Mouse (Mus musculus): Measurements from ENCODE around the gene Fam222a. TPM values are rescaled to one million over a fixed set of nuclear protein-coding genes. Genes with fewer than 3 reads are reported as not detected.

Gene Fam222a
- 7.1 and 8.1 TPM in 2 replicates for polyA plus RNA-seq (2015; fragmentation: Nextera tagmentation; extraction: Ambion mirVana)

DNA sequence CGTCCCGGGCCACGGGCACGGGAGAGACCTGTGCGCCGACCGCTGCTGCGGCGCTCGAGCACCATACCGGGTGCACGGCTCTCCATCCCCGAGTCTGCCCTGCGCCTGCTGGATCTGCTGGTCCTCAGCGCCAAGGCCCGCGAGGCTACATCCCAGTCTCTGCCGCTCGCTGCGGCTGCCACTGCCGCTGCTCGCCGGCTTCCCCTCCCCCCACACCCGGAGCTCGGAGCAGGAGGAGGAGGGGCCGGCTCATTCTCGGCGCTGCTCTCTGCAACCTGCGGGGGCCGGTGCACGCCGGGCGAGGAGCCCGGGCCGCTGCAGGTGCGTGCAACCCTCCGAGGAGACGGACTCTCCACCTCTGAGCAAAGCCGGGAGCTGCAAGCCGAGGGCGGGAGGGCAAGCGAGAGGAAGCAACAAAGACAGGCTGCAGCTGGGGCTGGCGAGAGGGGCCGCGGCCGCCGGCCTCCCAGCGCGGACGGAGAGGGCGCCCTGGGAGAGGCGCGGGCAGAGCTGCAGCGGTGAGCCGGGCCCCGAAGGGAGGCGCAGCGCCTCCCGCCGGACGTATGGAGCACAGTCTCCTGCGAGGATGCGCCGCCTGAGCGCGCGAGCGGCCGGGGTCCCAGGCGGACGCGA, at the start of gene Fam222a:
Gene Fam222a (plus strand): TSS at position 452 of the 633 bp plus-strand sequence.
- under 1% methylated on average over 65 of the region's 72 CpGs for WGBS
- no peaks in the 10 kb centered on the region for H3K36me3 ChIP-seq (replicated peaks)
- H3K27ac ChIP-seq = peak within 1 kb of the TSS; percentile 93
- H3K9me3 ChIP-seq = no peaks in the 10 kb centered on the region
- no peaks in the 10 kb centered on the region for H3K27me3 ChIP-seq (replicated peaks)
- H3K4me1 ChIP-seq = peaks cover 46% of the 10 kb centered on the region
- peak within 1 kb of the TSS; percentile 72 for H3K4me3 ChIP-seq
- H3K9ac ChIP-seq = peak within 1 kb of the TSS; percentile 62
- H3K4me2 ChIP-seq = peak within 1 kb of the TSS; percentile 72
- ATAC-seq (replicated peaks) = peak; percentile 74

DNA sequence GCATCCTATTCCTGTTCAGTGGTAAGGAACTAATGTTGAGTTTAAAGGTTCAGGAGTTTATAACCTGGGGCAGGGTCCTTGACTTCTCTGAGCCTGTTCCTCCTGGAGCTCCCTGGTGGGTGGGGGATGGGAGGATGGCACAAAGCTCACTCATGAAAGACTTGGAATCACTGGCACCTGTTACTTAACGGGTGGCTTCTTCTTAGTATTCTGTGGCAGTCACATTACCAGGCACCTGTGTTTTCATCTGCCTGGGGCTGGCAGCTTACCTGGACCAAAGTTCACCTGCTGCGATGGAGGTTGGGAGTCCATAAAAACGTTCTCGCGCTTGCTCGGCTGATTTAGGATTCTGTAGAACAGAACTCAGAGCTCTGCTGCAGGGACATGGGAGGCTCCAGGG, 39.5 kb upstream of the Fam222a start:
- 92% methylated on average over 6 of the region's 6 CpGs for WGBS
- Histone ChIP-seq H3K9ac (no peak overlapping the region), H3K27ac (no peak overlapping the region), H3K27me3 (replicated peaks) (no peaks in the 10 kb centered on the region), H3K4me2 (no peak overlapping the region), H3K9me3 (no peaks in the 10 kb centered on the region), H3K4me3 (no peak overlapping the region), H3K36me3 (replicated peaks) (no peaks in the 10 kb centered on the region), H3K4me1 (no peaks in the 10 kb centered on the region)
- no peak for ATAC-seq (replicated peaks)

DNA sequence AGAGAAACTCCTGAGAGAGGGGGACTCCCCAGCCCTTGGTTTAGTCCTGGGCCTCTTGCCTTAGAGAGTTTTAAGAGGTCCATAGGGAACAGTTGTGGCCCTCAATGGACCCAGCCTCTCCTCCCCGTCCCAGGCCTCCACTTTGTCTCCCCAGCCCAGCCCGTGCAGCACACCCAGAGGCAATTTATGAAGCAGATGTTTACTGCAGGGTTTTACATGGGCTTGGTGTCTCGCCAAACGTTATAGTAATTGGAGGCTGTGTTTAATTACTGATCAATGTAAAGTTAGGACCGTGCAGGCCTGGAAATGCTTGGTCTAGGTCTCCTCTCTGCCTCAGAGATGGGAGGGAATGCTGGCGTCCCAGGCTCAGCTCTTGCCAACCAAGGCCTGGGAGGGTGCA, 37.5 kb upstream of the Fam222a start:
- Histone ChIP-seq H3K4me3 (no peak overlapping the region), H3K4me2 (no peak overlapping the region), H3K27ac (no peak overlapping the region), H3K9me3 (no peaks in the 10 kb centered on the region), H3K27me3 (replicated peaks) (0 out of 2 replicates have a peak, but pooled peaks cover 3% of the 10 kb centered on the region), H3K9ac (no peak overlapping the region), H3K4me1 (no peaks in the 10 kb centered on the region), H3K36me3 (replicated peaks) (no peaks in the 10 kb centered on the region)
- 69% methylated on average over 6 of the region's 6 CpGs for WGBS
- no peak for ATAC-seq (replicated peaks)

DNA sequence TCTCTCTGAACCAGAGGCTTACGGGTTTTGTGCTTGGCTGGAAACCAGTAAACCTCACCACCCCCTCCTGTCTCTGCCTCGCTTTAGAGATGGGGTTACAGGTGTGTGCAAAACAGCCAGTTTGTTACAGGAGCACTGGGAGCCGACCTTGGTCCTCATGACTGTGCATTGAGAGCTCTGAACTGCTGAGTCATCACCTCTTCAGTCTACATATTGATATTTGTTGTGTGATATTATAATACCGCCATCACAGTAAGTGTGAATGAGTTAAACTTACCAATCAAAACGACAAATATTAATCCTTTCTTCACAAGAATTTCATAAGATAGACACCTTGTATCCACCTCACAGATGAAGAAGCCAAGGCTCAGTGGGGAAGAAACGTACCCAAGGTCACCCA, 35.8 kb upstream of the Fam222a start:
- Histone ChIP-seq H3K9me3 (no peaks in the 10 kb centered on the region), H3K9ac (no peak overlapping the region), H3K4me3 (no peak overlapping the region), H3K27ac (no peak overlapping the region), H3K36me3 (replicated peaks) (no peaks in the 10 kb centered on the region), H3K4me1 (no peaks in the 10 kb centered on the region), H3K27me3 (replicated peaks) (peaks cover 3% of the 10 kb centered on the region; the same call in 1 of the 2 replicates), H3K4me2 (no peak overlapping the region)
- no peak for ATAC-seq (replicated peaks)
- WGBS = 81% methylated on average over 6 of the region's 6 CpGs

GRCm38 (mm10) chr5:114537308-114538020, 30.4 kb upstream of the Fam222a start:
- Histone ChIP-seq H3K9ac (no peak overlapping the region), H3K4me2 (peak overlapping the region; percentile 37), H3K36me3 (replicated peaks) (no peaks in the 10 kb centered on the region), H3K27me3 (replicated peaks) (peaks cover 10% of the 10 kb centered on the region; the same call in 1 of the 2 replicates), H3K9me3 (no peaks in the 10 kb centered on the region; the same call in 1 of the 2 replicates), H3K4me1 (peaks cover 25% of the 10 kb centered on the region), H3K27ac (peak overlapping the region; percentile 10; the same call in 1 of the 2 replicates), H3K4me3 (peak overlapping the region; percentile 5; the same call in 1 of the 2 replicates)
- WGBS = 7% methylated on average over 26 of the region's 26 CpGs
- ATAC-seq (replicated peaks) = 0 out of 2 replicates have a peak, but pooled peaks have one; percentile 27

GRCm38 (mm10) chr5:114538021-114538405, 29.8 kb upstream of the Fam222a start:
- H3K27me3 ChIP-seq (replicated peaks) = peaks cover 10% of the 10 kb centered on the region; the same call in 1 of the 2 replicates
- no peaks in the 10 kb centered on the region for H3K36me3 ChIP-seq (replicated peaks)
- no peak overlapping the region for H3K9ac ChIP-seq
- H3K4me3 ChIP-seq = no peak overlapping the region
- peaks cover 25% of the 10 kb centered on the region for H3K4me1 ChIP-seq
- WGBS = 13% methylated on average over 8 of the region's 8 CpGs
- H3K9me3 ChIP-seq = no peaks in the 10 kb centered on the region; the same call in 1 of the 2 replicates
- H3K4me2 ChIP-seq = peak overlapping the region; percentile 37
- peak overlapping the region; percentile 10; the same call in 1 of the 2 replicates for H3K27ac ChIP-seq
- ATAC-seq (replicated peaks) = 0 out of 2 replicates have a peak, but pooled peaks have one; percentile 38

DNA sequence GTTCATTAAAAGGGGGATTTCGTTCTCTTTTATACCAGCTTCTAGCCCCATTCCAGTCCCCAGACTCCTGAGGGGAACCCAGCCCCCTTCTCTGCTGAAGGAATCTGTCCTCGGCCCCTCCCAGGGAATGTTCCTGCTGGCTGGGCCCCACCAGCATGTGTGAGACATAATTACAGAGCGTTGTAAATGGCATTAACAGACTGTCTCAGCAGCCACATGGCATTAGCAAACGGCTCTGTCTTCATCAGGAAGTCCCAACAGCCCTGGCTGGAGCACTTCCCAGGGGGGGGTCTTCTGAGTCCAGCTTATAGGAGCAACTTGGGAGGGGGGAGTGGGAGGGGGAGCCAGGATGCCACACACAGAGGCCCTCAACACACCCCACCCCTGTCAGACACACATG, 29.1 kb upstream of the Fam222a start:
- ATAC-seq (replicated peaks) = no peak
- H3K9ac ChIP-seq = no peak overlapping the region
- H3K27ac ChIP-seq = no peak overlapping the region

GRCm38 (mm10) chr5:114539766-114540165, 28.1 kb upstream of the Fam222a start:
- no peak overlapping the region for H3K4me3 ChIP-seq
- no peak for ATAC-seq (replicated peaks)
- H3K27me3 ChIP-seq (replicated peaks) = peaks cover 7% of the 10 kb centered on the region; the same call in 1 of the 2 replicates
- H3K4me1 ChIP-seq = peaks cover 25% of the 10 kb centered on the region
- no peak overlapping the region for H3K27ac ChIP-seq
- H3K36me3 ChIP-seq (replicated peaks) = no peaks in the 10 kb centered on the region
- 73% methylated on average over 6 of the region's 6 CpGs for WGBS
- no peak overlapping the region for H3K9ac ChIP-seq
- no peaks in the 10 kb centered on the region; the same call in 1 of the 2 replicates for H3K9me3 ChIP-seq
- H3K4me2 ChIP-seq = no peak overlapping the region

More for the DNA sequence above, 29.1 kb upstream of the Fam222a start:
- Histone ChIP-seq H3K27me3 (replicated peaks) (peaks cover 10% of the 10 kb centered on the region; the same call in 1 of the 2 replicates), H3K4me2 (no peak overlapping the region), H3K4me1 (peaks cover 25% of the 10 kb centered on the region), H3K9me3 (no peaks in the 10 kb centered on the region; the same call in 1 of the 2 replicates), H3K36me3 (replicated peaks) (no peaks in the 10 kb centered on the region), H3K4me3 (no peak overlapping the region)
- 19% methylated on average over 4 of the region's 4 CpGs for WGBS

- Histone ChIP-seq H3K4me2 (no peak overlapping the region), H3K27ac (no peak overlapping the region), H3K9me3 (no peaks in the 10 kb centered on the region; the same call in 1 of the 2 replicates), H3K27me3 (replicated peaks) (peaks cover 7% of the 10 kb centered on the region; the same call in 1 of the 2 replicates), H3K4me1 (peaks cover 25% of the 10 kb centered on the region), H3K4me3 (no peak overlapping the region), H3K9ac (no peak overlapping the region), H3K36me3 (replicated peaks) (no peaks in the 10 kb centered on the region)
- ATAC-seq (replicated peaks) = no peak
- 33% methylated on average over 15 of the region's 15 CpGs for WGBS
These were observed 26.0 kb upstream of the Fam222a start for GRCm38 (mm10) chr5:114541656-114542445.

DNA sequence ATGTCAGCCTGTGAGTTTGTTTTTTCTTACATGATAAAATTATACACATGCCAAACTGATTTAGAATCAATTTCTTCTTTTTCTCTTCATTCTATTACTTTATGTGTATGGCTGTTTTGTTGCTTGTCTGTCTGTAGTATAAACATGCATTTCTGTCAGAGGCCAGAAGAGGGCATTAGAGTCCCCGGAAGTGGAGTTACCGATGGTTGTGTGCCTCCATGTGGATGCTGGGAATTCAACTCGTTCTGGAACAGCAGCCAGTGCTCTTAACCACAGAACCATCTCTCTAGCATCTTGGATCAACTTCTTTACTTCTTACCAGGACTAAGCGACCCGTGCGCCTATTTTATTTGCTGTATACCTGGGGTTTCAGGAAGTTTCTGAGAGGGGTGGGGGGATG, 24.2 kb upstream of the Fam222a start:
- no peak for ATAC-seq (replicated peaks)
- H3K27ac ChIP-seq = no peak overlapping the region
- 90% methylated on average over 6 of the region's 6 CpGs for WGBS

DNA sequence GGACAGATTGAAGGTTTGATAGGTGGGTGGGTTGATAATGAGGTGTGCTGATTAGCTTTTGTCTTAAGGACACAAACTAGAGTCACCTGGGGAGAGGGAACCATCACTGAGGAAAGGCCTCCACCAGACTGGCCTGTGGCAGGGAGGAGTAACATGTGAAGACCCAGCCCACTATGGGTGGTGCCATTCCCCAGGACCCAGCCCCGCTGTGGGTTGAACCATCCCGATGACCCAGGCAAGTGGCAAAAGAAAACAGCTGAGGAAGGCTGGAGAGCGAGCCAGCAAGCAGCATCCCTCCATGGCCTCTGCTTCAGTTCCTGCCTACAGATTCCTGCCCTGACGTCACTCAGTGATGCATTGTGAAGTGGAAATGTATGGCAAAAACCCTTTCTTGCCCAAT, 23.6 kb upstream of the Fam222a start:
- no peaks in the 10 kb centered on the region for H3K36me3 ChIP-seq (replicated peaks)
- ATAC-seq (replicated peaks) = no peak
- no peaks in the 10 kb centered on the region for H3K27me3 ChIP-seq (replicated peaks)
- H3K27ac ChIP-seq = no peak overlapping the region
- H3K9me3 ChIP-seq = no peaks in the 10 kb centered on the region; the same call in 1 of the 2 replicates
- 91% methylated on average over 4 of the region's 4 CpGs for WGBS
- peaks cover 5% of the 10 kb centered on the region; the same call in 1 of the 2 replicates for H3K4me1 ChIP-seq
- H3K4me3 ChIP-seq = no peak overlapping the region
- H3K4me2 ChIP-seq = no peak overlapping the region
- H3K9ac ChIP-seq = no peak overlapping the region

More for the DNA sequence above, 24.2 kb upstream of the Fam222a start:
- H3K9me3 ChIP-seq = no peaks in the 10 kb centered on the region; the same call in 1 of the 2 replicates
- no peak overlapping the region for H3K9ac ChIP-seq
- H3K4me1 ChIP-seq = peaks cover 10% of the 10 kb centered on the region
- no peak overlapping the region for H3K4me2 ChIP-seq
- H3K36me3 ChIP-seq (replicated peaks) = no peaks in the 10 kb centered on the region
- no peak overlapping the region for H3K4me3 ChIP-seq
- 0 out of 2 replicates have a peak, but pooled peaks cover 1% of the 10 kb centered on the region for H3K27me3 ChIP-seq (replicated peaks)

All from midbrain, embryonic 15.5 days (tissue).